Mouse (Mus musculus): ENCODE data around the gene Arcn1.

Gene Arcn1

DNA sequence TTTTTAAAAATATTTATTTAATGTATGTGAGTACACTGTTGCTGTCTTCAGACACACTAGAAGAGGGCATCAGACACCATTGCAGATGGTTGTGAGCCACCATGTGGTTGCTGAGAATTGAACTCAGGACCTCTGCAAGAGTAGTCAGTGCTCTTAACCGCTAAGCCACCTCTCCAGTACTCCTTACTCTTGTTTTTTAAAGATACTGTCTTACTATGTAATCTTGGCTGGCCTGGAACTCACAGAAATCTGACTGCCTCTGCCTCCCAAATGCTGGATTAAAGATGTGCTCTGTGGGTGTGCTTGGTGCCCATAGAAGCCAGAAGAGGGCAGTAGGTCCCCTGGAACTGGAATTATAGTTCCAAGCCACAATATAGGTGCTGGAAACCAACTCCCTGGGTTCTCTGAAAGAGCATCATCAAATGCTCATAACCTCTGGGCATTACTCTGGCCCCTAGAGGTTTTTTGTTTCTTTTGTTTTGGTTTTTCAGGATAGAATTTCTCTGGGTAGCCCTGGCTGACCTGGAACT lies 26.9 kb downstream of the Arcn1 start:
- DNase-seq: no peak

DNA sequence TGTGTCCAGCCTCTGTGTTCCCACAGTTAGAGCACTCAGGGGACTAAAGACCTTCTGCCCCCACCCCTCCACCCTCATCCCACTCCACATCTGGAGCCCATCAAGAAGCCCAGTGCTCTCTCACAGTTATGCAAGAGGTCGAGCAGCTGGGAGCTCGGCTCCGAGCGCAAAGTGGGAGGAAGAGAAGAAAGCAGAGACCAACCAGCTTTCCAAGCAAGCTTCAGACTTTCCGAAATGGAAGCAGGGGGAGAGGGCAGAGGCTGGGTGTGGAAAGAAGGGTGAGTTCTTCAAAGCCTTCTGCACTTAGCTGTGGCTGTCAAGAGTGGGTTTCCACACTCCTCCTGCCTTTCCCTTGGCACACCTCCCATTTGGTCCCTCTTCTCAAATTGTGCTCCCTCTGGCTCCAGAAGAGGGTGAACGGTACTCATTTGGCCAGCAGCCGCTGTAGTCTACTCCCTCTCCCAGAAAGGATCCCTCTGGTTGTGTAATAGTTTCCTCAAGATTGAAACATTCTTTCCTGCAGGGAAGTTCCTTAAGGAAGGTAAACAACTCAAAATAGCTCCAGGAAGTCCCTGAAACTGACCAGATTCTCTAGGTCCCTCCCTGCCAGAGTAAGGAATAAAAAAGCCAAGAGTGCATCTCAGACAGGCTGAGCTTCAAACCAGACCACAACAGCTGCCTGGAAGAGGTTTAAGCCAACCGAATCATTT lies 30.2 kb downstream of the Arcn1 start:
- DNase-seq: no peak

GRCm38 (mm10) chr9:44736301-44736700 lies 31.3 kb downstream of the Arcn1 start:
- no peak for DNase-seq

GRCm38 (mm10) chr9:44735886-44736285 lies 31.8 kb downstream of the Arcn1 start:
- no peak for DNase-seq

- DNase-seq: peak; percentile 71 to 75
Observed at GRCm38 (mm10) chr9:44734524-44735494, 32.8 kb downstream of the Arcn1 start, which contains the start of gene Phldb1. Gene Phldb1, minus strand, starts transcription at chr9:44735198.

- peak; percentile 31 to 37 for DNase-seq
Observed at GRCm38 (mm10) chr9:44733671-44734523, 33.7 kb downstream of the Arcn1 start.

GRCm38 (mm10) chr9:44732921-44733530 lies 34.6 kb downstream of the Arcn1 start:
- DNase-seq: no peak

- no peak for DNase-seq
Observed at GRCm38 (mm10) chr9:44732130-44732549, 35.5 kb downstream of the Arcn1 start.

- DNase-seq: no peak
Observed at GRCm38 (mm10) chr9:44727441-44727840, 40.2 kb downstream of the Arcn1 start.

GRCm38 (mm10) chr9:44726431-44727146 lies 41.1 kb downstream of the Arcn1 start:
- no peak for DNase-seq

- no peak for DNase-seq
Observed at GRCm38 (mm10) chr9:44724665-44725064, 43.0 kb downstream of the Arcn1 start.

- no peak for DNase-seq
Observed at GRCm38 (mm10) chr9:44724223-44724622, 43.4 kb downstream of the Arcn1 start.

DNA sequence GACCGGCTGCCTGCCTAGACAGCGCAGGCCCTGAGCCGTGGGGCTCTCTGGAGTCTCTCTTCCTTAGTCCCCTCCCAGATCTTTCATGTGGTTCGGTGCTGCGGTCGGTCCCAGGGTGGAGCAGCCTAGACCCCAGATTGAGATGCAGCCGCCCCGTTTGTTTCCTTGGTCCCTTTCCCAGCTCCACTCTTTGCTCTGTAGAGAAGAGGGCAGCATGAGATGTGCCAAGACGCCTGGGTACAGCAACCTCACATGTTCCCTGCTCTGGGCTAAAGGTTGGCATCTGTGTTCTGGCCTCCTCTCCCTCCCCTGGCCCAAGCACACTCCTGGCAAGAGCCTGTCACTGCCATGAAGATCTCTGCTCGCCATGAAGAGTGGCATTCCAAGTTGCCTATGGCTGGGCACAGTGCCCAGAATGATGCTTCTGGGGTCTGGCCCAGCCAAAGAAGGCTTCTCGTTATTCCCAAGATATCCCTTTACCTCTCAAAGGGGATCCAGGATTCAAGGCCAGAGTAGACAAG lies 44.1 kb downstream of the Arcn1 start:
- no peak for DNase-seq

DNA sequence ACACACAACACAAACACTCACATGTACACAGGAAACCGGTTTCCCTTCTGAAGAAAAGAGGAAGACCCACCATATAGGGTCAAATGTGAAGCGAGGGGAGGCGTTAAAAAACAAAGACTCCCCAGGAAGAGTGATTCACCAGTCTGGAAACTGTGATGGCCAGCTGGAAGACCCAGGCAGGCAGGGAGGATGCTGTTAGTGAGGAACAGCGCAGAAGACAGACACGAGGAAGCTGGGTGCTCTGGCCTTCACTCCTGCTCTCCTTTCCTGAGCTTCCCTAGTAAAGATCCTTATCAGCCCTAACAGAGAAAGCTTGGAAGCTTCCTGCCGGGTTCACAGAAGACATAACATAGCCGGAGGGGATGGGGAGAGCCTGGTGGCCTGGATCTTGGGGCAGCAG lies 44.6 kb downstream of the Arcn1 start:
- DNase-seq: no peak

GRCm38 (mm10) chr9:44722575-44722974 lies 45.1 kb downstream of the Arcn1 start:
- no peak for DNase-seq

DNA sequence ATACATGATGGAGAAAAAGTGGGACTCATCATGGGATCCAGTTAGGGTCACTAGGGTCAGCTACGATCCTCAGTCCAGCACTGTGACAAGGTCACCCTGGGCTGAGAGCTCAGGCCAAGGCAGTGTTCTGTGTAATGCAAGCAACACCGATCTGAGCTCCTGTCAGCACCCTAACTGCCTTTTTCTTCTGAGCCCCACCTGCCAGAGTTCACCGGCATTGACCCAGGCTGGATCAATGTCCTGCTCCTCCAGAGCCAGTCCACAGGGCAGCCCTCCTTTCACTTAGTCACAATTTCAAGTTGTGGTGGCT lies 45.8 kb downstream of the Arcn1 start:
- DNase-seq: no peak

- DNase-seq: peak; percentile 35 to 61
Observed at GRCm38 (mm10) chr9:44721154-44721876, 46.3 kb downstream of the Arcn1 start.

GRCm38 (mm10) chr9:44720358-44721153 lies 47.1 kb downstream of the Arcn1 start:
- no peak for DNase-seq

DNA sequence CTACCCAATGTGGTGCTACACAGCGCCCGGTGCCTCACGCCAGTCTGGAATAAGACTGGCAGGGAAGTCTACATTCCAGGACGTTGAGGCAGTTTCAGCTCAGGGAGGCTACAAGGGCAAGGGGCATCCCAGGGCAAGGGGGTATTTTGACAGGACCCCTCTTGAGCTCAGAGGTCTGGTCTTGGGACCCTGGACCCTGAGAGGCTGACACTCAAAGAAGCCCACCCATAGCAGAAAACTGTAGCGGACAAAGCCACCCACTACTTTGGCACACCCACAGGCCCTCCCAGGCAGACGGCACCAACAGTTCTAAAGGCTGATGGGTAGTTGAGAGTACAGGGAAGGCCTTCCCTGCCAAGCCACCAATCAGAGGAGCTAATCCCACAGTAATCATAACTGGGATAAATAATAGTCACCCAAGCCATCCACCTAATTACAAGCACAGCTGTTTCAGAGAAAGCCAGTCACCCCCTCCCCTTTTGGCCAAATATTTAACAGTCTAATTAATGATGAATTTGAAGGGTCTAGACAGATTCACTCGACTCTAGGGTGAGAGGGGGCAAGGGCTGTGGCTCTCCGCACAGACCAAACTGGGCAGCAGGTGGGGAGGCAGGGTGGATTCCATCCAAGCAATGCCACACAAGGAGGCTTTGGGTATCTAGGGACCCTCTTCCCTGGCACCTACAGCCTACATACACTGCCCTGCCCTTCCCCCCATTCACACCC lies 47.9 kb downstream of the Arcn1 start:
- no peak for DNase-seq

Measured in thymus, postnatal 36 days (tissue).